Mouse (Mus musculus): ENCODE data around the gene Fxr2.

GRCm38 (mm10) chr11:69695361-69696181 lies 62.8 kb downstream of the Fxr2 start, which contains the start of the genes Tnfsf12 and Tnfsfm13:
- peak; percentile 42 for TF ChIP-seq POLR2A (IDR thresholded peaks at IDR 0.05; ENCODE audit: insufficient read length, low read depth)
- TF ChIP-seq CEBPB (IDR thresholded peaks at IDR 0.05; ENCODE audit: insufficient read depth, poor library complexity, severe bottlenecking) = no peak
- TF ChIP-seq USF1 (IDR thresholded peaks at IDR 0.05; ENCODE audit: low read depth) = no peak
- no peak for TF ChIP-seq MYOG (IDR thresholded peaks at IDR 0.05; ENCODE audit: control insufficient read depth in 1 of 3, insufficient read depth in 1 of 3, insufficient read length in 2 of 3, low read depth in 2 of 3)
- TF ChIP-seq E2F4 (IDR thresholded peaks at IDR 0.05; ENCODE audit: insufficient read depth) = no peak
- no peak for TF ChIP-seq TCF12 (IDR thresholded peaks at IDR 0.05; ENCODE audit: insufficient read depth, poor library complexity, severe bottlenecking)

All from myocyte (in vitro differentiated cells).